8 mouse cellular contexts compared by ENCODE assay signal in genomic region chr7:16263015-16263787, GRCm38 (mm10). TPM values are rescaled to one million over a fixed set of nuclear protein-coding genes. Genes with fewer than 3 reads are reported as not detected.
A peak's percentile ranks its signal among the peaks of the same experiment; 100 is the strongest.
DNase-seq lines count a peak whose midpoint lies in the region; ATAC-seq lines count a peak whose summit lies in the region.

No protein-coding gene starts in this region.

- no peak for ATAC-seq in neural tube, embryonic 15.5 days (ENCODE audit: low FRiP score)
- no peak for ATAC-seq in neural tube, embryonic 11.5 days (ENCODE audit: insufficient read depth, low FRiP score, low TSS enrichment)

- no peaks in the 10 kb centered on the region for H3K4me1 ChIP-seq in neural tube, embryonic 15.5 days
- no peaks in the 10 kb centered on the region for H3K4me1 ChIP-seq in neural tube, embryonic 11.5 days (ENCODE audit: control insufficient read depth, insufficient read depth, low read length)

- no peaks in the 10 kb centered on the region for H3K9me3 ChIP-seq in neural tube, embryonic 15.5 days (replicated peaks)
- H3K9me3 ChIP-seq in neural tube, embryonic 11.5 days (ENCODE audit: control insufficient read depth, low read length): no peaks in the 10 kb centered on the region

- peak; percentile 64 for DNase-seq in neural tube, embryonic 10.5 days (ENCODE audit: extremely low spot score, low spot score)
- DNase-seq in adrenal gland, adult 2 months: peak; percentile 64
- DNase-seq in embryo, embryonic 11.5 days (ENCODE audit: low read depth, low spot score): peak; percentile 66
- peak; percentile 37 for DNase-seq in hindlimb bud, embryonic 11.5 days (ENCODE audit: extremely low spot score, low read depth, low spot score)
- peak; percentile 84 for DNase-seq in left cerebral cortex, postnatal 4 days
- peak; percentile 76 for DNase-seq in neural tube, embryonic 11.5 days (ENCODE audit: low spot score)
- peak; percentile 84 for DNase-seq in thymus, postnatal 14 days

- H3K27me3 ChIP-seq in neural tube, embryonic 15.5 days (replicated peaks): no peaks in the 10 kb centered on the region
- no peaks in the 10 kb centered on the region for H3K27me3 ChIP-seq in neural tube, embryonic 11.5 days (ENCODE audit: control insufficient read depth, insufficient read depth, low read length)

- H3K4me2 ChIP-seq in neural tube, embryonic 15.5 days: no peak overlapping the region
- H3K4me2 ChIP-seq in neural tube, embryonic 11.5 days (ENCODE audit: low read depth): no peak overlapping the region

- no peak overlapping the region for H3K27ac ChIP-seq in neural tube, embryonic 15.5 days (replicated peaks)
- H3K27ac ChIP-seq in neural tube, embryonic 11.5 days (ENCODE audit: low read depth, low read length): no peak overlapping the region

- 29% methylated on average over 8 of the region's 8 CpGs for WGBS in neural tube, embryonic 15.5 days
- WGBS in neural tube, embryonic 11.5 days: 31% methylated on average over 8 of the region's 8 CpGs

- no peaks in the 10 kb centered on the region for H3K36me3 ChIP-seq in neural tube, embryonic 15.5 days
- H3K36me3 ChIP-seq in neural tube, embryonic 11.5 days (ENCODE audit: control insufficient read depth, insufficient read depth, low read length): no peaks in the 10 kb centered on the region

- H3K4me3 ChIP-seq in neural tube, embryonic 15.5 days (replicated peaks): no peak overlapping the region
- no peak overlapping the region for H3K4me3 ChIP-seq in neural tube, embryonic 11.5 days (ENCODE audit: low read depth, low read length)

- intact Hi-C loops in left cerebral cortex, postnatal 4 days (cut with DNase I): loop anchor here (5.0 kb wide), 1 partner anchor 71 kb away; no protein-coding TSS in a partner anchor

- H3K9ac ChIP-seq in neural tube, embryonic 15.5 days (replicated peaks): no peak overlapping the region
- no peak overlapping the region for H3K9ac ChIP-seq in neural tube, embryonic 11.5 days (ENCODE audit: low read length)

RNA-seq across cellular contexts. Expression of gene C5ar1, which starts 3.9 kb away (rescaled TPM):
- 1.7 and 2.7 TPM in 2 replicates for polyA plus RNA-seq in neural tube, embryonic 15.5 days (2015; fragmentation: Nextera tagmentation; extraction: Ambion mirVana)
- 10 to 100 TPM in 1 of 2 experiments, 1 to 10 TPM in 1; 5.7 to 10.4 TPM for total RNA-seq in adrenal gland, adult 2 months (2021)
- polyA plus RNA-seq in adrenal gland, adult 2 months (2012; rRNA removed): 7.1 and 9.0 TPM in 2 replicates
- 1 to 10 TPM in 1 of 2 experiments, under 1 TPM in 1; 0.97 to 1.8 TPM for total RNA-seq in left cerebral cortex, postnatal 4 days (2021)
- polyA plus RNA-seq in neural tube, embryonic 11.5 days (2014; fragmentation: Nextera tagmentation; extraction: Ambion mirVana): 2.1 and 2.3 TPM in 2 replicates

RNA-seq across cellular contexts. Expression of gene Inafm1, which starts 10.2 kb away (rescaled TPM):
- 56.4 and 66.4 TPM in 2 replicates for polyA plus RNA-seq in neural tube, embryonic 15.5 days (2015; fragmentation: Nextera tagmentation; extraction: Ambion mirVana)
- total RNA-seq in adrenal gland, adult 2 months (2021): 10 to 100 TPM; 13.3 to 22.9 TPM
- 160 and 217 TPM in 2 replicates for polyA plus RNA-seq in adrenal gland, adult 2 months (2012; rRNA removed)
- 10 to 100 TPM; 42.8 to 46.5 TPM for total RNA-seq in left cerebral cortex, postnatal 4 days (2021)
- polyA plus RNA-seq in neural tube, embryonic 11.5 days (2014; fragmentation: Nextera tagmentation; extraction: Ambion mirVana): 12.7 and 13.8 TPM in 2 replicates

RNA-seq across cellular contexts. Expression of gene C5ar2, which starts 19.2 kb away (rescaled TPM):
- 0.10 and 0.22 TPM in 2 replicates for polyA plus RNA-seq in neural tube, embryonic 15.5 days (2015; fragmentation: Nextera tagmentation; extraction: Ambion mirVana)
- under 1 TPM; 0.52 to 0.59 TPM for total RNA-seq in adrenal gland, adult 2 months (2021)
- 0.43 and 0.71 TPM in 2 replicates for polyA plus RNA-seq in adrenal gland, adult 2 months (2012; rRNA removed)
- under 1 TPM; 0.14 to 0.30 TPM for total RNA-seq in left cerebral cortex, postnatal 4 days (2021)
- polyA plus RNA-seq in neural tube, embryonic 11.5 days (2014; fragmentation: Nextera tagmentation; extraction: Ambion mirVana): 0.07 TPM in 1 of 2 replicates, not detected in the other

RNA-seq across cellular contexts. Expression of gene Ccdc9, which starts 23.4 kb away (rescaled TPM):
- 23.3 and 24.5 TPM in 2 replicates for polyA plus RNA-seq in neural tube, embryonic 15.5 days (2015; fragmentation: Nextera tagmentation; extraction: Ambion mirVana)
- total RNA-seq in adrenal gland, adult 2 months (2021): 10 to 100 TPM; 53.9 to 61.2 TPM
- polyA plus RNA-seq in adrenal gland, adult 2 months (2012; rRNA removed): 17.4 and 19.8 TPM in 2 replicates
- total RNA-seq in left cerebral cortex, postnatal 4 days (2021): 10 to 100 TPM; 86.2 to 91.5 TPM
- polyA plus RNA-seq in neural tube, embryonic 11.5 days (2014; fragmentation: Nextera tagmentation; extraction: Ambion mirVana): 19.6 and 20.8 TPM in 2 replicates

RNA-seq across cellular contexts. Expression of gene Dhx34, which starts 41.4 kb away (rescaled TPM):
- 12.2 and 13.2 TPM in 2 replicates for polyA plus RNA-seq in neural tube, embryonic 15.5 days (2015; fragmentation: Nextera tagmentation; extraction: Ambion mirVana)
- 10 to 100 TPM; 10.3 to 12.6 TPM for total RNA-seq in adrenal gland, adult 2 months (2021)
- 37.1 and 44.3 TPM in 2 replicates for polyA plus RNA-seq in adrenal gland, adult 2 months (2012; rRNA removed)
- total RNA-seq in left cerebral cortex, postnatal 4 days (2021): 10 to 100 TPM; 12.2 to 13.4 TPM
- 11.9 and 12.1 TPM in 2 replicates for polyA plus RNA-seq in neural tube, embryonic 11.5 days (2014; fragmentation: Nextera tagmentation; extraction: Ambion mirVana)
